Mouse (Mus musculus) adrenal gland, postnatal 10 days (tissue): ENCODE data around the gene Fblim1. TPM values are rescaled to one million over a fixed set of nuclear protein-coding genes. Genes with fewer than 3 reads are reported as not detected.
"Not testable (repeated sequence)": the region's sequence is repeated elsewhere in the genome, so short reads cannot be mapped to it uniquely, and the experiment has no call there.

Source experiments
- DNase-seq: peaks from one replicate; pipeline ENCODE4 v3.0.0; 2021; ENCODE audit warnings: mixed read lengths
- total RNA-seq, 2 experiments: library from RNA; stranded (reverse); gene quantifications; 2 replicates each; pipeline ENCODE4 v1.2.3; 2021

The Fblim1 gene
- total RNA-seq, 2 experiments from 2014 or later: 14.8 to 21.6 TPM

- not testable (repeated sequence) for DNase-seq
Observed at GRCm38 (mm10) chr4:141567174-141567573, 38.7 kb downstream of the Fblim1 start.

GRCm38 (mm10) chr4:141566187-141566586, 39.7 kb downstream of the Fblim1 start:
- no peak for DNase-seq

- DNase-seq: peak; percentile 59
Observed at GRCm38 (mm10) chr4:141565325-141565724, 40.6 kb downstream of the Fblim1 start.

- DNase-seq: no peak
Observed at GRCm38 (mm10) chr4:141564660-141565059, 41.2 kb downstream of the Fblim1 start.

- no peak for DNase-seq
Observed at GRCm38 (mm10) chr4:141564209-141564608, 41.7 kb downstream of the Fblim1 start.

- no peak for DNase-seq
Observed at GRCm38 (mm10) chr4:141562281-141562680, 43.6 kb downstream of the Fblim1 start.

GRCm38 (mm10) chr4:141561331-141561919, 44.5 kb downstream of the Fblim1 start:
- not testable (repeated sequence) for DNase-seq

GRCm38 (mm10) chr4:141559898-141560263, 46.0 kb downstream of the Fblim1 start:
- DNase-seq: peak; percentile 88

- peak; percentile 81 for DNase-seq
Observed at GRCm38 (mm10) chr4:141559131-141559897, 46.6 kb downstream of the Fblim1 start.

GRCm38 (mm10) chr4:141558658-141559057, 47.2 kb downstream of the Fblim1 start:
- peak; percentile 34 for DNase-seq

GRCm38 (mm10) chr4:141556163-141556562, 49.7 kb downstream of the Fblim1 start:
- DNase-seq: not testable (repeated sequence)

- DNase-seq: not testable (repeated sequence)
Observed at GRCm38 (mm10) chr4:141554255-141554865, 51.5 kb downstream of the Fblim1 start.

- no peak for DNase-seq
Observed at GRCm38 (mm10) chr4:141552484-141552883, 53.4 kb downstream of the Fblim1 start.

- no peak for DNase-seq
Observed at GRCm38 (mm10) chr4:141547299-141547698, 58.6 kb downstream of the Fblim1 start.

- DNase-seq: peak; percentile 89
Observed at GRCm38 (mm10) chr4:141546334-141547200, 59.3 kb downstream of the Fblim1 start.

- DNase-seq: peak; percentile 99
Observed at GRCm38 (mm10) chr4:141545743-141546333, 60.1 kb downstream of the Fblim1 start.

GRCm38 (mm10) chr4:141545071-141545742, 60.7 kb downstream of the Fblim1 start:
- DNase-seq: peak; percentile 88

- DNase-seq: no peak
Observed at GRCm38 (mm10) chr4:141544536-141544935, 61.4 kb downstream of the Fblim1 start.

GRCm38 (mm10) chr4:141543593-141543992, 62.3 kb downstream of the Fblim1 start:
- no peak for DNase-seq

GRCm38 (mm10) chr4:141541851-141542250, 64.0 kb downstream of the Fblim1 start:
- no peak for DNase-seq

GRCm38 (mm10) chr4:141540844-141541243, 65.1 kb downstream of the Fblim1 start:
- DNase-seq: no peak
